Mouse (Mus musculus): ENCODE measurements around the gene Sufu. TPM values are rescaled to one million over a fixed set of nuclear protein-coding genes. Genes with fewer than 3 reads are reported as not detected.
A peak's percentile ranks its signal among the peaks of the same experiment; 100 is the strongest.

Sufu gene
- 13.1 and 14.2 TPM in 2 replicates for polyA plus RNA-seq (2015; fragmentation: Nextera tagmentation; extraction: Ambion mirVana)

DNA sequence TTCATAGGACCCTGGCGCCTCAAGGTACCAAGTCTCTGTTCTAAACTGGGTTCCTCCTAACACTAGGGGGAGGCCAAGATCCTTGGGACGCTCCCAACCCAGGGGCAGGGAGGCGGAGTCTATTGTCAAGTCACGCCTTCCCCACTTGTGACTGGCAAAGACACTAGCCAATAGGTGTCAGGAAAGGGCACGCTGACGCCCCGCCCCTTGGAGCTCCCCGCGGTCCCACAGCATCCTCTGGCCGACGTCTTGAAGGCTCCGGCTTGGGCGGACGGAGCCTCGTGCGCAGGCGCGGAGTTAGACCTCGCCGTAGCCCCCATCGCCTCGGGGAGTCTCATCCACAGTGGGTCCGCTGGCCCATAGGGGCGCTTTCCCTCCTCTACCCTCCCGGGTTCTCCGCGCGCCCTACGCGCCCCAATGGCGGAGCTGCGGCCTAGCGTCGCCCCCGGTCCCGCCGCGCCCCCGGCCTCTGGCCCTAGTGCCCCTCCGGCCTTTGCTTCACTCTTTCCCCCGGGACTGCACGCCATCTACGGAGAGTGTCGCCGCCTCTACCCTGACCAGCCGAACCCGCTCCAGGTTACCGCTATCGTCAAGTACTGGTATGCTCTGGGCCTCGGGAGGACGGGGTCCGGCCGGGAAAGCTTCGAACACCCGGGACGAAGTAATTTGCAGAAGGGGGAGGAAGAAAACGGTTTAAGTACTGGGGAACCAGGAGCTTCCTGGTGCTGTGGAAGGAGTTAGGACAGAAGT lies at the start of gene Sufu:
TSS of gene Sufu (plus strand) at position 211 of the 750 bp plus-strand sequence.
- Histone ChIP-seq H3K9ac (replicated peaks; ENCODE audit: low read depth) (peak within 1 kb of the TSS; percentile 44), H3K4me1 (ENCODE audit: insufficient read depth, low read depth, low read length) (peaks cover 18% of the 10 kb centered on the region), H3K4me2 (replicated peaks; ENCODE audit: low read depth, low read length) (peak within 1 kb of the TSS; percentile 95), H3K27ac (ENCODE audit: low read length) (peak within 1 kb of the TSS; percentile 81), H3K27me3 (replicated peaks; ENCODE audit: insufficient read depth, low read length) (no peaks in the 10 kb centered on the region), H3K4me3 (ENCODE audit: low read depth, low read length) (peak within 1 kb of the TSS; percentile 91), H3K36me3 (ENCODE audit: insufficient read depth, low read length) (no peaks in the 10 kb centered on the region), H3K9me3 (ENCODE audit: low read length) (no peaks in the 10 kb centered on the region)
- peak; percentile 87 for ATAC-seq
- WGBS, result under 1% methylated on average over 49 of the region's 57 CpGs
- DNase-seq (ENCODE audit: low spot score), result peak; percentile 99
- TF ChIP-seq CTCF (IDR thresholded peaks at IDR 0.05) (peak; percentile 92), EP300 (IDR thresholded peaks at IDR 0.05) (no peak)

DNA sequence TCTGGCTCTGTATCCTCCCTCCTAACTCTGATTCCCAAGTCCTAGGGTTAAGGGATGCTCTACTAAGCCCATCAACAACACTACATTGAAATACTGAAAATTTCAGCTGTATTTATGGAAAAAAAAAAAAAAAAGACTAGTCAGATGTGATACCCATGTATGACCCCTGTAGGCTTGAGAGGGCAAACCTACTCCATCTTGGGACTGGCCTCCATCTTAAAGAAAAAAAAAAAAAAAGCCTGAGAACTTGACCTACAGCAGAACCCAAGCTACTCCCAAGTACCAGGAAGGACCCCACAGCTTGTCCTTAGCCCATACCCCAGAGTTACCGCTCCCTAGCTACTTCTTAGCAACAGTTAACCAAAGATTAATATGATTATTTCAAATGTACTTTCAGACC lies 49.5 kb upstream of the Sufu start:
- no peak overlapping the region for H3K4me2 ChIP-seq (replicated peaks; ENCODE audit: low read depth, low read length)
- no peaks in the 10 kb centered on the region for H3K36me3 ChIP-seq (ENCODE audit: insufficient read depth, low read length)
- no peak overlapping the region for H3K9ac ChIP-seq (replicated peaks; ENCODE audit: low read depth)
- no peak for TF ChIP-seq EP300 (IDR thresholded peaks at IDR 0.05)
- no peak for TF ChIP-seq CTCF (IDR thresholded peaks at IDR 0.05)
- DNase-seq (ENCODE audit: low spot score) (no peak), ATAC-seq (no peak)
- H3K4me1 ChIP-seq (ENCODE audit: insufficient read depth, low read depth, low read length), result no peaks in the 10 kb centered on the region; the same call in 1 of the 2 replicates
- H3K27me3 ChIP-seq (replicated peaks; ENCODE audit: insufficient read depth, low read length), result no peaks in the 10 kb centered on the region
- H3K27ac ChIP-seq (ENCODE audit: low read length), result no peak overlapping the region
- H3K9me3 ChIP-seq (ENCODE audit: low read length), result no peaks in the 10 kb centered on the region
- no peak overlapping the region for H3K4me3 ChIP-seq (ENCODE audit: low read depth, low read length)
- WGBS, result 100% methylated on average over 1 of the region's 1 CpGs

DNA sequence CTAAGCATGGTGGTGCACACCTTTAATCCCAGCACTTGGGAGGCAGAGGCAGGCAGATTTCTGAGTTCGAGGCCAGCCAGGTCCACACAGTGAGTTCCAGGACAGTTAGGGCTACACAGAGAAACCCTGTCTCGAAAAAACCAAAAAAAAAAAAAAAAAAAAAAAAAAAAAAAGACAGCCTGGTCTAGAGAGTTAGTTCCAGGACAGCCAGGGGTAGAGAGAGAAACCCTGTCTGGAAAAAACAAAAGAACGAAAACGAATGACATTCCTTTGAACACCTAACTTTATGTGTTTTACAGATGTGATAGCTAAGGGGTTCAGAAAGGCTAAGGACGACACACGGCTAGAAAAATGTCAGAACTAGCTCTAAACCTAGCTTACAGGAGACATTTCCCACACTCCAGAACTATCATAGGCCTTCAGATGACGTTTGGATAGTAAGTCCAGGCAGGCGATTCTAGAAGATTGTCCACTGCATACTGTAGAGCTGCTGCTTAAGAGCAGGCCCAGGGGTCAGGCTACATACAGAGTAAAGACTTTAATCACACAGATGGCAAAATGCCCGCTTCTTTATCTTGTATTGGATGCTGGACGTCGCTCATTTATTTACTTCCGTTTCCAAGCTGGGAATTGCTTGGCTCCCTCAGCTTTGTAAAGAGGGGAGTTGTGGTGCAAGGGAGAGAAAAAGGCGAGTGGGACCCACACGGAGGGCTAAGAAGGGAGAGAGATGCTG lies 48.6 kb upstream of the Sufu start:
- Histone ChIP-seq H3K4me1 (ENCODE audit: insufficient read depth, low read depth, low read length) (no peaks in the 10 kb centered on the region; the same call in 1 of the 2 replicates), H3K27ac (ENCODE audit: low read length) (peak overlapping the region; percentile 71), H3K4me3 (ENCODE audit: low read depth, low read length) (peak overlapping the region; percentile 60), H3K9me3 (ENCODE audit: low read length) (no peaks in the 10 kb centered on the region), H3K36me3 (ENCODE audit: insufficient read depth, low read length) (no peaks in the 10 kb centered on the region), H3K27me3 (replicated peaks; ENCODE audit: insufficient read depth, low read length) (no peaks in the 10 kb centered on the region), H3K4me2 (replicated peaks; ENCODE audit: low read depth, low read length) (peak overlapping the region; percentile 93), H3K9ac (replicated peaks; ENCODE audit: low read depth) (peak overlapping the region; percentile 41)
- ATAC-seq (peak; percentile 9; the same call in 1 of the 2 replicates), DNase-seq (ENCODE audit: low spot score) (peak; percentile 49)
- TF ChIP-seq EP300 (IDR thresholded peaks at IDR 0.05) (no peak), CTCF (IDR thresholded peaks at IDR 0.05) (no peak)
- 26% methylated on average over 14 of the region's 14 CpGs for WGBS

DNA sequence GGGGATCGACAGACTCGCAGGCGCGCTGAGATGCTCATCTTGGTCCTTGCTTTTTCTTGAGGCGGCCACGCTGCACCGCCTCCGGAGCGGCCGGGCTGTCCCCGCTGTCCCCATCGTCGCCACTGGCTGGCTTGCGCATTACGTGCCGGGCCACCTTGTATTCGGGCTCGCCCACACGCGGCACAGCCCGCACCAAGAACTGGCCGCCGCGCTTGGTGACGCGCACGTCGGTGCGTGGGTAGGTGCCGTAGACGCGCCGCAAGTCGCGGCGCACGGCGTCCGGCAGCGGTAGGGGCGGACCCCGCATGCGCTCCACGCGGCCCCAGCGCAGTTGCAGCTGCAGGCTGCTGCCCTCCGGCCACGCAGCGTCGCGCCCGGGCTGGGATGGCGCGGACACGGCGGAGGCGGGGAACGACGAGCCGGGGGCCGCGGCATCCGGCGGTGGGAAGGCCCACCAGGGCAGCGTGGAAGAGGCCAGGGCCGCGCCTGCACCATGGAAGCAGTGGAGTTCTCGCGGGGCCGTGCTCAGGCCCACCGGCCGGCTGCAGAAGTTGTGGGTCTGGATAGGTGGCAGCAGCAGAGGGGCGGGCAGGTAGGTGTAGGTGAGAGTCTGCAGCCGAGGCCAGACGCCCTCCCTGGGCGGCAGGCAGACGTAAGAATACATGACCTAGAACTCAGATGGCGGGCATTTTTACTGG lies 47.8 kb upstream of the Sufu start:
- WGBS, result under 1% methylated on average over 44 of the region's 78 CpGs

DNA sequence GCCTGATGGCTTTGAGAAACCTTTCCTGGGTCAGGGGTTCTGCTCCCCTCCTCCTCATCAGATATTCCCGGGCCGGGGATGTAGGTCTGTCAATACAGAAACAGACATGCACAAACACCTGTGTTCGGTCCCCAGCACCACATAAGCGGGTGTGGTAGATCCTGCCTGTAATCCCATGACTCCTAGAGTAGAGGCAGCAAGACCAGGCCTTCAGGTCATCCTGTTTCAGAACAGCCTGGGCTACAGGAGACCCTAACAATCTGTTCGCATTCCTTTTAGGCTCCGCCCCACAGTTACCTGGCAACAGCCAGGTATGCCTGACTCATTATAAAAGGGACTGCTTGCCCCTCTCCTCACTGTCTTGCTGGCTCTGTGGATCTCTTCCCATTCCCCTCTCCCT lies 47.1 kb upstream of the Sufu start:
- H3K36me3 ChIP-seq (ENCODE audit: insufficient read depth, low read length), result no peaks in the 10 kb centered on the region

More for the DNA sequence above, 47.8 kb upstream of the Sufu start:
- ATAC-seq (peak; percentile 89), DNase-seq (ENCODE audit: low spot score) (peak; percentile 81)
- Histone ChIP-seq H3K4me2 (replicated peaks; ENCODE audit: low read depth, low read length) (peak overlapping the region; percentile 93), H3K4me3 (ENCODE audit: low read depth, low read length) (peak overlapping the region; percentile 60), H3K9ac (replicated peaks; ENCODE audit: low read depth) (peak overlapping the region; percentile 41), H3K4me1 (ENCODE audit: insufficient read depth, low read depth, low read length) (no peaks in the 10 kb centered on the region; the same call in 1 of the 2 replicates), H3K27me3 (replicated peaks; ENCODE audit: insufficient read depth, low read length) (no peaks in the 10 kb centered on the region), H3K27ac (ENCODE audit: low read length) (peak overlapping the region; percentile 71), H3K9me3 (ENCODE audit: low read length) (no peaks in the 10 kb centered on the region), H3K36me3 (ENCODE audit: insufficient read depth, low read length) (no peaks in the 10 kb centered on the region)
- TF ChIP-seq EP300 (IDR thresholded peaks at IDR 0.05), result no peak
- TF ChIP-seq CTCF (IDR thresholded peaks at IDR 0.05), result no peak

More for the DNA sequence above, 47.1 kb upstream of the Sufu start:
- WGBS, result 23% methylated on average over 6 of the region's 6 CpGs
- ATAC-seq (no peak), DNase-seq (ENCODE audit: low spot score) (no peak)
- Histone ChIP-seq H3K9ac (replicated peaks; ENCODE audit: low read depth) (no peak overlapping the region), H3K9me3 (ENCODE audit: low read length) (no peaks in the 10 kb centered on the region), H3K4me1 (ENCODE audit: insufficient read depth, low read depth, low read length) (no peaks in the 10 kb centered on the region; the same call in 1 of the 2 replicates), H3K27ac (ENCODE audit: low read length) (no peak overlapping the region), H3K27me3 (replicated peaks; ENCODE audit: insufficient read depth, low read length) (no peaks in the 10 kb centered on the region), H3K4me3 (ENCODE audit: low read depth, low read length) (peak overlapping the region; percentile 60), H3K4me2 (replicated peaks; ENCODE audit: low read depth, low read length) (peak overlapping the region; percentile 93)
- TF ChIP-seq CTCF (IDR thresholded peaks at IDR 0.05), result no peak
- TF ChIP-seq EP300 (IDR thresholded peaks at IDR 0.05), result no peak
